Mouse (Mus musculus): ENCODE results near the gene Car5b.

Gene Car5b

GRCm38 (mm10) chrX:164027607-164028289 lies at the start of gene Car5b:
Car5b (minus strand) TSS chrX:164027997.
- peak; percentile 93 to 96 for DNase-seq

DNA sequence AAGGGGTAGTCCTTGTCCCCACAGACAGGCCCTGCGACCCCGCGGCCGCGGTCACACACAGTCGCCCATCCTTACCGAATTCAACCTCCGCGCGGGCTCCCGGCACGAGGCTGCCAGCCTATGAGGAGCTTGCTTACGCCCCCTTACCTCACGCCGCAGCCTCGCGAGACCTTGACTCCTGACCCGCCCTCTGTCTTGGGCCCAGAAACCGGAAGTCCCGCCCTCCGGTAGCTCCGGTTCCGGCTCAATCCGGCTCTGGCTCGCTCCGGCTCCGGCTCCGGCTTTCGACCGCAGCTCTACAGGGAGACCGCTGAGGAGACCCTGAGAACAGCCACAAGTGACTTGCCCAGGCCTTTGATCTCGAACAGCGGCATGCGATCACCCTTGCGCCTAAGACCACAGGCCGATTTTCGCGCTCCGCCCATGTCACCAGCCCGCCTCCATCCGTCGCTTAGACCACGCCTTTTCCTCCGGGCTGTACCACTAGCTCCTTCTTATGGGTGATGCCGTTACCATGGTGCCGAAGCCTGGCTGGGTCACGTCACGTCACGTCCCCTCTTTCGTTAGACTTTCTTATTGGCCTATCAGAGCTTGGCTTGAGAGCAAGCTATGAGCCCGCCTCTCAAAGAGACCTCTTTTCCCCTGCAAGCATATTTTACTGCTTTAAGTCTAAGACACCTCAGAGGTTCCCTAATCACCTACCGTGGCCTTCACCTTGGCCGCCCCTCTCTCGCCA lies 48.4 kb upstream of the Car5b start, which contains the start of gene Siah1b:
TSS of gene Siah1b (minus strand) at position 454 of the 736 bp plus-strand sequence.
- DNase-seq = peak; percentile 92 to 95

DNA sequence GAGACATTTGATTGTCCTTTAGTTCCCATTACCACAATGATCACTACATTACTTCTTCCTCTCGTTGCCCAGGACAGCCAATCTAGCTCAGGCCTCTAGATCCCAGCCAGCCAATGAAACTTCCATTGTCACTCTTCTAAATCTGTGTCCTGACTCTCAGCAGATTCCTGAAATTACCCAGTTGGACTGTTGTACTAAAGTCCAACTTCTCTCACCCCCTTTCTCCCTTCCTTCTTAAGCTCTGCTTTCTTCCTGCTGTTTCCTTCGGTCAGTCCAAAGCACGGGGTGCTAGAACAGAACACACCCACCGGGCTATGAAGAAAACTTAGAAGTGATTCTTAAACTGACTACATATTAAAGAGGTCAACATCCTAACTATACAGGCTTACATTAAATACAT lies 41.2 kb upstream of the Car5b start:
- DNase-seq = no peak

DNA sequence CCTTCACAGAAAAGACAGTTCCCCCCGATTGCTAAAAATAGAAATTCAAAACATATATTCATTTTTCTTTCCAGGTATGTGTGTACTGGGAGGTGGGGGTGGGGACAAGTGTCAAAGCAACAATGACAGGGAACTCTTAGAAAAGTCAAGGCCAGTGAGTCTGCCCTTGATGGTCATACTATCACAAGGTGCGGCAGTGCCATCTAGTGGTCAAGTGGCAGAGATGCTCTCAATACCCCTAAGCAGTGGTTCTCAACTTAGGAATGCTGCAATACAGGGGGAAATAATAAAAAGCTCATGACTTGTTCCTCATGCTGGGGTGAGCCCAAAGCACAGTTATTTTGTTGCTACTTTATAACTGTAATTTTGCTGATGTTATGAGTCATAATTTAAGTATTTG lies 38.4 kb upstream of the Car5b start:
- DNase-seq = peak; percentile 74 to 83

DNA sequence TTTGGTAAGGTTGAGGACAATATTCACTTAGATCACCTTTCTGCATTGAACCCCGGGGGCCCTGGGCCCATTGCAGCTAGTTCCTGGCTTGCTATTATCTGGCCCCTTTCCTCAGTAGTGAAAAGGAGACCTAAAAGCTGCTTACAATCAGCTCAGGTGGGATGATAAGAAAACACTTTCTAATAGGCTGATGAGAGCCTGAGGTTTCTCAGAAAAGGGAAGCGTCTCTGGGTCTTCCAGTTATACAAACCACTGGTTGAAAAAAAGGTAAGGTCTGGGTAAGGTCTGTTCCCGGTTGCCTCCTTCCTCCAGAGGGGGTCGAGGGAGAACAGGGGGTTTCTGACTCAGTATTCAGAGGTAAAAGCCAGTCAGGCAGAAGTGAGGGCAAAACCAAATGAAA lies 31.3 kb upstream of the Car5b start:
- no peak for DNase-seq

GRCm38 (mm10) chrX:164058523-164058922 lies 30.7 kb upstream of the Car5b start:
- DNase-seq = no peak

- no peak for DNase-seq
These were observed 27.9 kb upstream of the Car5b start for GRCm38 (mm10) chrX:164055726-164056125.

DNA sequence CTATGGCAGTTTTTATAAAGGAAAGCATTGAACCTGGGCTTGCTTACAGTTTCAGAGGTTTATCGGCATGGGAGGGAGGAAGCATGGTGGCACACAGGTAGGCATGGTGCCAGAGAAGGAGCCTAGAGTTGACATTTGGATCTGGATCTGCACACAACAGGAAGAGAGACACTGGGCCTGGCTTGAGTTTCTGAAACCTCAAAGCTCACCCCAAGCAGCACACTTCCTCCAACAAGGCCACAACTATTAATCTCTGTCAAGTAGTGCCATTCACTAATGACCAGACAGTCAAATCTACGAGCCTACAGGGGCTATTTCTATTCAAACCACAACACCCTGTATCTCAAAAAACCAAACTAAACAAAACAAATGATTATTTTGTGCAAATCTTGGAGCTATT lies 18.9 kb upstream of the Car5b start:
- DNase-seq = no peak

GRCm38 (mm10) chrX:164042069-164042468 lies 14.3 kb upstream of the Car5b start:
- no peak for DNase-seq

DNA sequence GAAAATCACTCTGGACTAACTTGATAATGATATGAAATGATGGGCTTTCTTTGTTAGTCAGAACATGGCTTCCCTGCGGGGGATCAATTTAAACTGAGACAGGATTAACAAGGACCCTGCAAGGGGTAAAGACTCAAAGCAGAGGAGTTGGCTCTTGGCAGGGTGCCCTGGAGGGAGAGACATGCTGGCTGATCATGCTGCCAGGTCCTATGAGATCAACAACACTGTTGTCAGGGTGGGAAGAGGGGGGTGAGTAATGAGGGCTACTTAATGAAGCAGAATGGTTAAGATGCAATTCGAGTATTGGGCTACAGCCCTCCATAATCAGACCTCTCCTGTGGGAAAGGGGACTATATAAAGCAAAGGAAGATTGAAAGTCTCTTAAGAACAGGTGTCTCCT lies 11.1 kb upstream of the Car5b start:
- no peak for DNase-seq

GRCm38 (mm10) chrX:164035931-164036330 lies 8.1 kb upstream of the Car5b start:
- no peak for DNase-seq

DNA sequence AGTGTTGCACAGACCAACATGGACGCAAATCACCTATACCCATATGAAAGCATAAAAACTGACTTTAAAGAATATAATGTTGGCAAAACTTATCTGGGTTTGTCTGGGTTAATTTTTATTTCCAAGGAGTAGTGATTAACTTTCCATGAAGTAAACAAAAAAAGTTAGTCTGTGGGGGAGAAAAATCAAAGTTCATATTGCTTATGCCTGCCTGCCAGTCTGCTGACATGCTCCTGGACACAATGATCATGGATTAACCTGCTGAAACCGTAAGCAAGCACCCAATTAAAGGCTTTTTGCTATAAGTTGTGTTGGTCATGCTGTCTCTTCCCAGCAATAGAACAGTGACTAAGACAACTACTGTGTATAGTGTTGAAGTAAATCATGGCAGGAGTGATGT lies 7.6 kb upstream of the Car5b start:
- no peak for DNase-seq

DNA sequence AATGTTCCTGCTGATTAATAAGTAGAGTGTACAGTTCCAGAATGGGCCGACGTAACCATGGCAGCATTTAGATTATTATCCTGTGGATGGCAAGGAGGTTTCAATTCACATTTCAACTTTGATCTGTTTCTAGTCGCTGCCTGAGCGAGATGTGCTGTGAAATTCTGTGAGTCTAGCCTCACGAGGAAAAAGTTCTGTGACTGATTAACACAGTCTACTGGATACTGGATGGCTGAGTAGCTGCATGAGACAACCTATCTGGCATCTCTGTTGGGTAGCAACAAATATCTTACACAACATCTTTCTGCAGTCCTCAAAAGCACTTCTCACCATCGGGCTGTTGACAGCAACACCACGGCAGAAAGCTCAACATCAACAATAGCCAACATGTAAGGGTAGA lies 4.7 kb upstream of the Car5b start:
- DNase-seq = no peak

- DNase-seq = no peak
These were observed 12.2 kb downstream of the Car5b start for GRCm38 (mm10) chrX:164015636-164016035.

DNA sequence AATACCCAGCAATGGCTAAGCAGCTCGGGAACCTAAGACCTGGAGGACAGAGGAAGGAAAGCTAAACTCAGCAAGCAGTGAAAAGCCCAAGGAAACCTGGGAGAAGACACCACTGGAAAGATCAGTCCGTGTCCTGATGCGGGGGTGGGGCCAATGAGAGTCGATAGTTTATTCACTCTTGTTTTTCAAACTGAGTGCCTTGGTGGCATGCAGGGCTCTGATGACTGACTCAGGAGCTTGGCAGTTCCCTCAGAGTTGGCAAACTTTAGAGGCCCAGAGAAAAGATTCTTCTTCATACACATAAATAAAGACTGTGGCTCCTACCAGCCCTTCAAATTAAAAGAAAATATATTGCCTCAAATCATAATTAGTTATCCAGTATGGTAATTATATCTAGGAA lies 12.8 kb downstream of the Car5b start:
- DNase-seq = no peak

- no peak for DNase-seq
These were observed 14.5 kb downstream of the Car5b start for GRCm38 (mm10) chrX:164013318-164013717.

GRCm38 (mm10) chrX:164004809-164005208 lies 23.0 kb downstream of the Car5b start:
- DNase-seq = no peak

DNA sequence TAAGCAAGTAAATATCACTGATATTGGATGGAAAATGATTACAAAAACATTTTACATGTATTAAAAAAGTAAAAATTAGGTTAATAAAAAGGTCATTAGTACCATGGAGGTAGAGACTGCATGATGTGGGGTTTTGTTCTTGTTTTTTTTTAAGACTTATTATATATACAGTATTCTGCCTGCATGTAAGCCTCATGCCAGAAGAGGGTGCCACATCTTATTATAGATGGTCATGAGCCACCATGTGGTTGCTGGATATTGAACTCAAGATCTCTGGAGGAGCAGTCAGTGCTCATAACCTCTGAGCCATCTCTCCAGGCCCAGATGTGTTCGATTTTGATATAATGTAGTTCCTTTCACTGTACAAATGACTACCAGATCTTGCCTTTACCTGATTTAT lies 27.9 kb downstream of the Car5b start:
- no peak for DNase-seq

DNA sequence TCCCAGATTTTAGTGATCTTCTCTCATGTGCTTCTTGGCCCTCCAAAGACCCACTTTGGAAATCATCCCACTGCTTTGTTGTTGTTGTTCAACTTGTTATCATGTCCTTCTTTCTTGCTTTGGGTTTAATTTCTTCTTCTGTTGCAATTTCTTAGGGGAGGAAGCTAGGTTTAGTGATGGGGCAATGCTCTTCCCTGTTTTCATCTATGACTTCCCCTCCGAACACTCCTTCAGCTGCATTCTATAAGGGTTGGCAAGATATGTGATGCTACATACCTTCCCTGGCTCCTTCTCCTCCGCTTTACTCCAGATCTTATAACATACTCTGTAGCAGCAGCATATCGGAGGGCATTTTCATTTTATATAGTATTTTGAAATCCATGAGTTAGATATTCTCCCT lies 31.0 kb downstream of the Car5b start:
- no peak for DNase-seq

GRCm38 (mm10) chrX:163987718-163988374 lies 40.0 kb downstream of the Car5b start:
- no peak for DNase-seq

DNA sequence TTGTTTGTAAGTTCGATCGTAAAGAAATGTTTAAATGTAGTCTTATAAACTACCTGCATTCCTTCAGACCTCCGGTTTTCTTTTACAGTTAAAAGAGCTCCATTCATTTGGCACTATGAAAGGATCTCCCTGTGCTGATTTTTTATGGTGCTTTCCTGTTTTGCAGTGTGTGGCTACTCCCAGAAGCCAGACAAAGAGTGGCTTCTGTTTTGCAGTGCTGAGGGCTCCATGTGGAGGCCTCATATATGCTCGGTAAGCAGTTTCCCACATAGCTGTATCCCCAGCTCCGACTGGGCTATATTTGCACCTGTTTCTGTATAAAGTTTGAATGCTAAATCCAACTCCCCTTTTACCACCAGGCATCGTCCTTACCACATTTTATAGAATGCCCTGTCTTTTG lies 45.7 kb downstream of the Car5b start:
- no peak for DNase-seq

DNA sequence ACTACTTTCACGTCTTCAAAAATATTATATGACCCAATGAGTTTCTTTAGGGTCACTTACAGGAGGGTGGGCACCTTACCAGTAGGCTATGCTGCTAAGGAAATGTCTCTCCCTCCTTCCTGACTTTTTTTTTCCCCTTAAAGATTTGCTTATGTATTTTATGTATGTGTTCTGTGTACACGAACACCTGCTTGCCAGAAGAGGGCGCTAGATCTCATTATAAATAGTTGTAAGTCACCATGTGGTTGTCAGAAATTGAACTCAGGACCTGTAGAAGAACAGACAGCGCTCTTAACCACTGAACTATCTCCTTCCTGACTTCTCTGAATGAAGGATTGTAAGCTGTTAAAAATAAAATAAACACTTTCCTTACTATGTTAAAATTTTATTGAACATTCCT lies 46.3 kb downstream of the Car5b start:
- no peak for DNase-seq

GRCm38 (mm10) chrX:163981092-163981491 lies 46.7 kb downstream of the Car5b start:
- no peak for DNase-seq

GRCm38 (mm10) chrX:163958467-163958875 lies 69.3 kb downstream of the Car5b start, which contains the start of gene Zrsr2:
Zrsr2 (minus strand) TSS chrX:163958661.
- peak; percentile 89 to 91 for DNase-seq

All from kidney, postnatal 4 days (tissue).